Mouse (Mus musculus): ENCODE results near the gene Thumpd1. TPM values are rescaled to one million over a fixed set of nuclear protein-coding genes. Genes with fewer than 3 reads are reported as not detected.
A peak's percentile ranks its signal among the peaks of the same experiment; 100 is the strongest.

The Thumpd1 gene
- 51.6 and 55.9 TPM in 2 replicates for polyA plus RNA-seq (2014; fragmentation: Nextera tagmentation; extraction: Ambion mirVana)

GRCm38 (mm10) chr7:119720253-119720946, at the start of gene Thumpd1:
Thumpd1 (minus strand) TSS chr7:119720798.
- peak within 1 kb of the TSS; percentile 36 to 56 for H3K27ac ChIP-seq (replicated peaks in 1 of 2; ENCODE audit: control insufficient read depth in 1 of 2, insufficient read depth in 1 of 2, low read depth in 2 of 2, low read length in 2 of 2)
- H3K4me3 ChIP-seq (ENCODE audit: control insufficient read depth in 1 of 2, insufficient read depth in 1 of 2, low read depth in 1 of 2, low read length in 2 of 2) = peak within 1 kb of the TSS; percentile 94 to 97
- H3K27me3 ChIP-seq (ENCODE audit: control insufficient read depth, insufficient read depth, low read length) = no peaks in the 10 kb centered on the region
- WGBS = under 1% methylated on average over 60 of the region's 60 CpGs
- no peaks in the 10 kb centered on the region for H3K9me3 ChIP-seq (ENCODE audit: control insufficient read depth, low read length)
- H3K36me3 ChIP-seq (ENCODE audit: control insufficient read depth, insufficient read depth, low read length) = peaks cover 37% of the 10 kb centered on the region
- peaks cover 0 to 5% of the 10 kb centered on the region in 2 experiments; a peak in 1 of 4 replicates for H3K4me1 ChIP-seq (ENCODE audit: control insufficient read depth in 2 of 2, insufficient read depth in 2 of 2, low read length in 2 of 2)
- ATAC-seq (ENCODE audit: insufficient number of reproducible peaks, insufficient read depth, low FRiP score, low read depth) = peak; percentile 91
- H3K4me2 ChIP-seq (ENCODE audit: low read length) = peak within 1 kb of the TSS; percentile 80
- peak within 1 kb of the TSS; percentile 93 for H3K9ac ChIP-seq (ENCODE audit: low read length)

- Histone ChIP-seq H3K9me3 (ENCODE audit: control insufficient read depth, low read length) (no peaks in the 10 kb centered on the region), H3K27me3 (ENCODE audit: control insufficient read depth, insufficient read depth, low read length) (no peaks in the 10 kb centered on the region), H3K4me1 (ENCODE audit: control insufficient read depth in 2 of 2, insufficient read depth in 2 of 2, low read length in 2 of 2) (no peaks in the 10 kb centered on the region), H3K4me2 (ENCODE audit: low read length) (no peak overlapping the region), H3K27ac (replicated peaks in 1 of 2; ENCODE audit: control insufficient read depth in 1 of 2, insufficient read depth in 1 of 2, low read depth in 2 of 2, low read length in 2 of 2) (no peak overlapping the region), H3K9ac (ENCODE audit: low read length) (no peak overlapping the region), H3K36me3 (ENCODE audit: control insufficient read depth, insufficient read depth, low read length) (no peaks in the 10 kb centered on the region), H3K4me3 (ENCODE audit: control insufficient read depth in 1 of 2, insufficient read depth in 1 of 2, low read depth in 1 of 2, low read length in 2 of 2) (no peak overlapping the region)
- ATAC-seq (ENCODE audit: insufficient number of reproducible peaks, insufficient read depth, low FRiP score, low read depth) = no peak
- WGBS = 91% methylated on average over 8 of the region's 8 CpGs
Measured at GRCm38 (mm10) chr7:119769895-119770294, 49.3 kb upstream of the Thumpd1 start.

- H3K9ac ChIP-seq (ENCODE audit: low read length) = no peak overlapping the region
- H3K4me3 ChIP-seq (ENCODE audit: control insufficient read depth in 1 of 2, insufficient read depth in 1 of 2, low read depth in 1 of 2, low read length in 2 of 2) = no peak overlapping the region
- no peak overlapping the region for H3K4me2 ChIP-seq (ENCODE audit: low read length)
- no peak for ATAC-seq (ENCODE audit: insufficient number of reproducible peaks, insufficient read depth, low FRiP score, low read depth)
- no peaks in the 10 kb centered on the region for H3K4me1 ChIP-seq (ENCODE audit: control insufficient read depth in 2 of 2, insufficient read depth in 2 of 2, low read length in 2 of 2)
- no peaks in the 10 kb centered on the region for H3K36me3 ChIP-seq (ENCODE audit: control insufficient read depth, insufficient read depth, low read length)
- no peaks in the 10 kb centered on the region for H3K27me3 ChIP-seq (ENCODE audit: control insufficient read depth, insufficient read depth, low read length)
- no peaks in the 10 kb centered on the region for H3K9me3 ChIP-seq (ENCODE audit: control insufficient read depth, low read length)
- H3K27ac ChIP-seq (replicated peaks in 1 of 2; ENCODE audit: control insufficient read depth in 1 of 2, insufficient read depth in 1 of 2, low read depth in 2 of 2, low read length in 2 of 2) = no peak overlapping the region
- WGBS = 75% methylated on average over 6 of the region's 6 CpGs
Measured at GRCm38 (mm10) chr7:119766996-119767395, 46.4 kb upstream of the Thumpd1 start.

GRCm38 (mm10) chr7:119764377-119764776, 43.8 kb upstream of the Thumpd1 start:
- no peaks in the 10 kb centered on the region for H3K9me3 ChIP-seq (ENCODE audit: control insufficient read depth, low read length)
- H3K27me3 ChIP-seq (ENCODE audit: control insufficient read depth, insufficient read depth, low read length) = no peaks in the 10 kb centered on the region
- H3K9ac ChIP-seq (ENCODE audit: low read length) = no peak overlapping the region
- WGBS = 88% methylated on average over 3 of the region's 3 CpGs
- H3K36me3 ChIP-seq (ENCODE audit: control insufficient read depth, insufficient read depth, low read length) = no peaks in the 10 kb centered on the region
- no peak overlapping the region for H3K27ac ChIP-seq (replicated peaks in 1 of 2; ENCODE audit: control insufficient read depth in 1 of 2, insufficient read depth in 1 of 2, low read depth in 2 of 2, low read length in 2 of 2)
- no peak overlapping the region for H3K4me2 ChIP-seq (ENCODE audit: low read length)
- H3K4me3 ChIP-seq (ENCODE audit: control insufficient read depth in 1 of 2, insufficient read depth in 1 of 2, low read depth in 1 of 2, low read length in 2 of 2) = no peak overlapping the region
- no peaks in the 10 kb centered on the region for H3K4me1 ChIP-seq (ENCODE audit: control insufficient read depth in 2 of 2, insufficient read depth in 2 of 2, low read length in 2 of 2)
- ATAC-seq (ENCODE audit: insufficient number of reproducible peaks, insufficient read depth, low FRiP score, low read depth) = no peak

- Histone ChIP-seq H3K27me3 (ENCODE audit: control insufficient read depth, insufficient read depth, low read length) (no peaks in the 10 kb centered on the region), H3K4me1 (ENCODE audit: control insufficient read depth in 2 of 2, insufficient read depth in 2 of 2, low read length in 2 of 2) (no peaks in the 10 kb centered on the region), H3K4me2 (ENCODE audit: low read length) (no peak overlapping the region), H3K4me3 (ENCODE audit: control insufficient read depth in 1 of 2, insufficient read depth in 1 of 2, low read depth in 1 of 2, low read length in 2 of 2) (no peak overlapping the region), H3K9me3 (ENCODE audit: control insufficient read depth, low read length) (no peaks in the 10 kb centered on the region), H3K27ac (replicated peaks in 1 of 2; ENCODE audit: control insufficient read depth in 1 of 2, insufficient read depth in 1 of 2, low read depth in 2 of 2, low read length in 2 of 2) (no peak overlapping the region), H3K36me3 (ENCODE audit: control insufficient read depth, insufficient read depth, low read length) (no peaks in the 10 kb centered on the region), H3K9ac (ENCODE audit: low read length) (no peak overlapping the region)
- WGBS = 51% methylated on average over 4 of the region's 4 CpGs
- ATAC-seq (ENCODE audit: insufficient number of reproducible peaks, insufficient read depth, low FRiP score, low read depth) = no peak
Measured at GRCm38 (mm10) chr7:119762166-119762697, 41.6 kb upstream of the Thumpd1 start.

GRCm38 (mm10) chr7:119760527-119760951, 39.9 kb upstream of the Thumpd1 start, which contains the start of gene Acsm3:
Acsm3 (plus strand) TSS chr7:119760923.
- Histone ChIP-seq H3K9me3 (ENCODE audit: control insufficient read depth, low read length) (no peaks in the 10 kb centered on the region), H3K36me3 (ENCODE audit: control insufficient read depth, insufficient read depth, low read length) (no peaks in the 10 kb centered on the region), H3K27ac (replicated peaks in 1 of 2; ENCODE audit: control insufficient read depth in 1 of 2, insufficient read depth in 1 of 2, low read depth in 2 of 2, low read length in 2 of 2) (no peak within 1 kb of the TSS), H3K27me3 (ENCODE audit: control insufficient read depth, insufficient read depth, low read length) (no peaks in the 10 kb centered on the region), H3K4me1 (ENCODE audit: control insufficient read depth in 2 of 2, insufficient read depth in 2 of 2, low read length in 2 of 2) (no peaks in the 10 kb centered on the region), H3K9ac (ENCODE audit: low read length) (no peak within 1 kb of the TSS), H3K4me3 (ENCODE audit: control insufficient read depth in 1 of 2, insufficient read depth in 1 of 2, low read depth in 1 of 2, low read length in 2 of 2) (no peak within 1 kb of the TSS), H3K4me2 (ENCODE audit: low read length) (no peak within 1 kb of the TSS)
- 65% methylated on average over 11 of the region's 11 CpGs for WGBS
- no peak for ATAC-seq (ENCODE audit: insufficient number of reproducible peaks, insufficient read depth, low FRiP score, low read depth)

DNA sequence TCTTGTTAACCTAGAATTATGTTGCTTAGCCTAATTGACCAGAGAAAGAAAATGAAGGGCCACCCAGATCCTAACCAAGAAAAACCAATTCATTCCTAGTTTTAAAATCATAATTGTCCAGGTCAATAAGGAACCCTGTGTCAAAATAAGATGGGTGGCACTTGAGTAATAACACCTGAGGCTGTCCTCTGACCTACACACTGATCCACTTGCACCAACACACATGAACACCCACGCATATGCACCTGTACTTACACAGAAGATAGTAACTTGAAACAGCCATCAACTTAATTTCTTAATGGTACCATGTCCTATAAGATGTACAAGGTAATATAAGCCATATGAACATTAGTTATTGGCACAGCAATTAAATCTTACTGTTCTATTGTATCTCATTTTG, 33.1 kb upstream of the Thumpd1 start:
- H3K27ac ChIP-seq (replicated peaks in 1 of 2; ENCODE audit: control insufficient read depth in 1 of 2, insufficient read depth in 1 of 2, low read depth in 2 of 2, low read length in 2 of 2) = no peak overlapping the region
- H3K36me3 ChIP-seq (ENCODE audit: control insufficient read depth, insufficient read depth, low read length) = no peaks in the 10 kb centered on the region
- no peak overlapping the region for H3K4me2 ChIP-seq (ENCODE audit: low read length)
- no peaks in the 10 kb centered on the region for H3K9me3 ChIP-seq (ENCODE audit: control insufficient read depth, low read length)
- no peak for ATAC-seq (ENCODE audit: insufficient number of reproducible peaks, insufficient read depth, low FRiP score, low read depth)
- WGBS = 91% methylated on average over 1 of the region's 1 CpGs
- no peaks in the 10 kb centered on the region for H3K27me3 ChIP-seq (ENCODE audit: control insufficient read depth, insufficient read depth, low read length)
- H3K9ac ChIP-seq (ENCODE audit: low read length) = no peak overlapping the region
- no peak overlapping the region for H3K4me3 ChIP-seq (ENCODE audit: control insufficient read depth in 1 of 2, insufficient read depth in 1 of 2, low read depth in 1 of 2, low read length in 2 of 2)
- H3K4me1 ChIP-seq (ENCODE audit: control insufficient read depth in 2 of 2, insufficient read depth in 2 of 2, low read length in 2 of 2) = no peaks in the 10 kb centered on the region
